Mouse (Mus musculus) kidney, adult 8-10 months (tissue): ENCODE data around the gene Olfr872.
"Not testable (repeated sequence)": the region's sequence is repeated elsewhere in the genome, so short reads cannot be mapped to it uniquely, and the experiment has no call there.

ENCODE experiments used
- DNase-seq, 2 experiments: peaks; one replicate each; pipeline ENCODE4 v3.0.0; 2022

The Olfr872 gene

GRCm38 (mm10) chr9:20236819-20237218 is at the start of gene Olfr872:
Olfr872 (plus strand) TSS chr9:20237119.
- DNase-seq = no peak

GRCm38 (mm10) chr9:20202131-20202530 is 34.8 kb upstream of the Olfr872 start:
- DNase-seq = no peak

- DNase-seq = not testable (repeated sequence)
Observed at GRCm38 (mm10) chr9:20203413-20203984, 33.4 kb upstream of the Olfr872 start.

- no peak for DNase-seq
Observed at GRCm38 (mm10) chr9:20210812-20211211, 26.1 kb upstream of the Olfr872 start.

- DNase-seq = no peak
Observed at GRCm38 (mm10) chr9:20211477-20211876, 25.4 kb upstream of the Olfr872 start.

DNA sequence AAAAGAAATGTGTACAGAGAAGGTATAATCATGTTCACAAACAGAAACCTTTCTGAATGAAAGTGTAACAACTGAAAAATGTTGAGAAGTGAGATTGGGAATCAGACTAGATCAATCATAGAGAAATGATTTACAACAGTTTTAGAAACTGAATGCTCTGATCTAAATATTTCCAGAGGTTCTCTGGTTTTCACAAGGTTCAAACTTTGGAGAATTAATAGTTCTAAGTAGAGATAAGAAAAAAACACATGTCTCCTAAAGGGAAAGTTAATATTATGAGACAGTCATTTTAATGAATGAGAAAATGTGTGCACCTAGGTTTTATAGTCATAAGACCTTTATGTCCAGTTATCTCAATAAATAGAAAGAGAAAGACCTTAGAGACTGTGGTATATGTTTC is 25.0 kb upstream of the Olfr872 start, which contains the start of gene Olfr871:
Olfr871 (plus strand) TSS at position 301 of the 400 bp plus-strand sequence.
- DNase-seq = no peak

DNA sequence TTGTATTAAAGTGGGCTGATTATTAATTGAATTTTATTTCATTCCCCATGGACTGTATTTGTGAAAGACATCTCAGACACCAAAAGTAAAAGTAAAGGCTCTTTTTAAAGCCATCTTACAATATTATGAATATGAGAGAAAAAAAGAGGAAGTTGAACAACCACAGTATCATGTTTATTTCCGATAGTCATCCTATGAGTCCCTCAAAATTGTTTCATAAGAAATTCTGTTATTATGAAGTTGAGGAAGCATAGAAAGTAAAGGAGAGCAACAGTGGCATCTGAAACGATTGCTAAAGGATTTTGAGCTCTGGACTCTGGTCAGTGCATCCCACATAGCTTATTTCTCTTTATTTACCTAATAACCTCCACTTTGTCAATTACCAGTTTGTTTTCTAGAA is 459 bp downstream of the Olfr872 start:
- DNase-seq = no peak

GRCm38 (mm10) chr9:20282051-20282450 is 45.1 kb downstream of the Olfr872 start, which contains the start of gene Olfr39:
Olfr39 (plus strand) TSS chr9:20282351.
- DNase-seq = no peak

DNA sequence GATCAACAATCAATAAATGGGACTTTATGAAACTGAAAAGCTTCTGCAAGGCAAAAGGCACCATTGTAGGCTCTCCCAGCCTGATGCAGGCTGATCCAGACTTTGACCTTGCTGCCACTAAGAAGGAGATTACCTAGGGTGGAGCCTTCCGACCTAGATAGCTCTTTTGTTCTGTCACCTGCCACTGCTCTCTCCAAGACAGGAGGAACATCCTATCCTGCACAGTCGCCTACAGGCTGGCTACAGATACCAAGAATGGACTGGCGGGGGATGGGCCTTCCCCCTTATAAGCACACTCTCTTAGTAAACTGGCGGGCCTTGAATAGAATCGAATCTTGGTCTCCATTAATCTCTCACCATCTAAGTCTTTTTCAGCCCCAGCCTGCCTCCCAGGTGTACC is 58.6 kb downstream of the Olfr872 start:
- DNase-seq = not testable (repeated sequence)

DNA sequence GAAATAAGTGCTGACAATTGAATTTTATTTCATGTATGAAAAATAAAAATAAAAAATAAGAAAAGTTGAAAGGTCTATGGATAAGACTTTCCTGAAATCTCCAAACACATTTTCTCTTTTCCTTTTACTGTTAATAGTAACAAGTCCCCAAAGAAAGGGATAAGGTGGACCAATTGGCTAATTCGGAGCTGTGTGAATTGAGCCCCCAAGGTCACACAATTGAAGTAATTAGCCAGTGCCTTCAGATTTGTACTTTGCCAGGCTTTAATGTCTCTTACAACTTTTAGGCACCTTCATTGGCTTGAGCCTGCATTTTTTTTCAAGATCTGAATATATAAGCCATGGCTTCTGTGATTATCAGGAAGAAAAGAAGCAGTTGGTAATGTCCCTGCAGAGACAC is 61.3 kb downstream of the Olfr872 start, which contains the start of gene Olfr873:
Olfr873 (plus strand) TSS at position 301 of the 400 bp plus-strand sequence.
- no peak for DNase-seq
